Mouse (Mus musculus): ENCODE results near the gene Vps52.

The Vps52 gene

DNA sequence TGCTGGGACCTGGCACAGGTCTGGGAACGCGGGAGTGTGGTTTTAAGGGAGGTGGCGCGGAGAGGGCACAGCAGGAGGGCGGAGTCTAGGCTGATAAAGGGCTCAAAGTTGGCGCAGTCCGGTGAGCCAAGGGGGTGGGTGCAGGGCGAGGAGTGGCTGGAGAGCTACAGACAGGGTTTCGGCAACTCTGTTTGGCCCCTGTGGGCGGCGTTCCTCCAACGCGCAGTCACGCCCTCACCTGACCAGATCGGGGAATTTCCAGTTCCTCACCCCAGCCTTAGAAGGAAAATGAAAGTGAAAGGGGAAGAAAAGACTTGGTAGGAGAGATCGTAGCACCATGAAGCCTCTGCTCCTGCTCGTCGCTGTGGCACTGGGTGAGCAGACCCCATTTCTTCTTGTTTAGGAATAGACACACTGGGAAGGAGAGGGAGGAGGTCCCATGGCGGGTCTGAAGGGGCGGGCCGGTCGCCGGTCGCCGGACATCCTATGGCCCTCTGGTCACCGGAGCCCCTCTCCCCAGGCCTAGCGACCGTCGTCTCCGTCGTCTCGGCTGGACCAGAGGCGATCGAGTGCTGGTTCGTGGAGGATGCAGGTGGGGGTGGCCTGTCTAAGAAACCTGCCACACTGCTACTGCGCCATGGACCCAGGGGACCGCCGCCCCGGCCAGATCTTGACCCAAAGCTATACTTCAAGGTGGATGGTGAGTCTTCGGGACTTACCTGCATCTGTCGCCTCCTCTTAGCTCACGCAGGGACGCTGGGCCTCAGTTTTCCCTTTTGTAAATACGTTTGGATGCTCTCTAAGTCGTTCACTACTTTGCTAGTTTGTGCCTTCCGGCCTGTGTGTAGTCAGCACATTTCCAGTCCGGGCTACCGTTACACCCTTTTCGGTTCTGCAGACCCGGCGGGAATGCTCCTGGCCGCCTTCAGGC is 36.0 kb upstream of the Vps52 start:
- DNase-seq (ENCODE audit: inconsistent age in 2 of 2, low spot score in 1 of 2): peak; percentile 93 to 96

GRCm38 (mm10) chr17:33920282-33921097 is 35.1 kb upstream of the Vps52 start:
- DNase-seq (ENCODE audit: inconsistent age in 2 of 2, low spot score in 1 of 2): peak; percentile 86 to 95

- DNase-seq (ENCODE audit: inconsistent age in 2 of 2, low spot score in 1 of 2): no peak
These were observed 34.3 kb upstream of the Vps52 start for GRCm38 (mm10) chr17:33921361-33921760.

- peak; percentile 33 to 64 for DNase-seq (ENCODE audit: inconsistent age in 2 of 2, low spot score in 1 of 2)
These were observed 30.9 kb upstream of the Vps52 start for GRCm38 (mm10) chr17:33924577-33925283.

GRCm38 (mm10) chr17:33925406-33926116 is 30.1 kb upstream of the Vps52 start:
- no peak for DNase-seq (ENCODE audit: inconsistent age in 2 of 2, low spot score in 1 of 2)

DNA sequence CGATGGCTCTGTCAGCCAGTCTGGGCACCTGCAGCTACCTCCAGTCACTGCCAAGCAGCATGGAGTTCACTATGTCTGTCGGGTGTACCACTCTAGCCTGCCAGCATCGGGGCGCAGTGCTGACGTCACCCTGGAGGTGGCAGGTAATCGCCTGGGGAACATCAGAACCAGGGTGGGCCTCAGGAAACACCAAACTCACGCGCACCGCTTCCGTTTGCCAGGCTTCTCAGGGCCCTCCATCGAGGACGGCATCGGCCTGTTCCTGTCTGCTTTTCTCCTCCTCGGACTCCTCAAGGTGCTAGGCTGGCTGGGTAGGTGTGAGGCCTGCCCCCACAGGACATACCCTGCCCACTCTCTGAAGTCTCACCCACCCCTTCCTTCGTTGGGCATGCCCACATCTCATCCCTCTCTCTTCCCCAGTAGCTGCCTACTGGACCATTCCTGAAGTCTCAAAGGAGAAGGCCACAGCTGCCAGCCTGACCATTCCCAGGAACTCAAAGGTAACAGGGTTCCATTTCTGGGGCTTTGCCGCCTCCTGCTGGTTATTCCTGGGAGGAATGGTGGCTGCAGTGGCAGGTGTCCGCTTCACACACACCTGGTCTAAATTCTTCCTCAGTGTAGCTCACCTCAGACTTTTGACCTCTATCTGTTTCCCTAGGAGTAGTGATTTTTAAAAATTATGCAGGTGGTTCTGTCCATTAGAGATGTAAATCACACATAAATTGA is 29.2 kb upstream of the Vps52 start:
- peak in 1 of 2 experiments; percentile 57 for DNase-seq (ENCODE audit: inconsistent age in 2 of 2, low spot score in 1 of 2)

GRCm38 (mm10) chr17:33928251-33928947 is 27.2 kb upstream of the Vps52 start:
- peak in 1 of 2 experiments; percentile 14 for DNase-seq (ENCODE audit: inconsistent age in 2 of 2, low spot score in 1 of 2)

GRCm38 (mm10) chr17:33929371-33930279 is 26.0 kb upstream of the Vps52 start, which contains the start of gene Rgl2:
Gene Rgl2 (plus strand): TSS chr17:33929543.
- peak; percentile 93 to 97 for DNase-seq (ENCODE audit: inconsistent age in 2 of 2, low spot score in 1 of 2)

DNA sequence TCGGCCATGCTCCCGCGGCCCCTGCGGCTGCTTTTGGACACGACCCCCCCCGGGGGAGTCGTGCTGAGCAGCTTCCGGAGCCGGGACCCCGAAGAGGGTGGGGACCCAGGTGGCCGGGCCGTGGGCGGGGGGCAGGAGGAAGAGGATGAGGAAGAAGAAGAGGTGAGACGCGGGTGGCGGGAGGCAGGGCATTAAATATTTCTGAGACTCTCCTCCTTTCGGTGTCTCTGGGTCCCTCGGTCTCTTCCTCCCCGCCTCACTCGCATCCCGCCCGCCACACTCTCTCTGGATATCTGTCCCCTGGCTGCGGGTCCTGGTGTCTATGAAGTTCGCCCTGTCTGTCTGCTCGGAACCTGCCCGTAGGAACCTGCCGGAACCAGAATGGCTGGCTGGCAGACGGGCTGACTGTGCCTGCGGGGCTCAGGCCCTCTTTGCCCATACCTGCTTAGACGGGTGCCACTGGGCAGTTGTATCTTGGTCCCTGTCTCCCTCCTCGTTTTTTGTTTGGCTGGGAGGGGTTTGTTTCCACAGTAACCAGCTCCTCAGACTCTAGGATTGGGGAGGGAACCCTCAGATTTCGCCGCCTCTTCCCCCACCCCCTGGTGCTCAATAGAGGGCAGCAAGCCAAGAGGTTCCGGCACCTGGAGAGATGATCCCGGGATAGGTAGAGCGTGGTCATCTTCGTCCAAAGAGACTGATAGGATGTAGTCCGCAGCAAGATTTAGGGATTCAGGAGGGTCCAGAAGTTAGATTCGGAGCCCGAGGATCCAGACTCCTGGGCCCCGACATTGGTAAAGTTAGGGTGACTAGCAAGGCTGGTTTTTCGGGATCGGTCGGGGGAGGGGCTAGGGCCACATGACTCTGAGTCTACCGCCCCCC is 25.1 kb upstream of the Vps52 start:
- DNase-seq (ENCODE audit: inconsistent age in 2 of 2, low spot score in 1 of 2): peak; percentile 78 to 91

GRCm38 (mm10) chr17:33931159-33931866 is 24.3 kb upstream of the Vps52 start:
- peak in 1 of 2 experiments; percentile 60 for DNase-seq (ENCODE audit: inconsistent age in 2 of 2, low spot score in 1 of 2)

DNA sequence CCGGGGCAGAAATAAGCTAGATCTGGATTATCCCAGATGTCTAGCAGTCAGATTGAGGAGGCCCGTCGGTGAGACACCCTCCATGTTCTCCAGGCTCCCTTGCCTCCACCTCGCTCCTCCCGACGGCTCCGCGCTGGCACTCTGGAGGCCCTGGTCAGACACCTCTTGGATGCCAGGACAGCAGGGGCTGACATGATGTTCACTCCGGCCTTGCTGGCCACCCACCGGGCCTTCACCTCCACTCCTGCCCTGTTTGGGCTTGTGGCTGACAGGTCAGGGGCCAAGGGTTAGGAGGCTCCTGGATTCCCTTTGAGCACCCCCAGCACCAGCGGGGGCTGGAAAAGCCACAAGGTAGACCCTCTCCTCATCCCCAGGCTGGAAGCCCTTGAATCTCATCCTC is 23.7 kb upstream of the Vps52 start:
- DNase-seq (ENCODE audit: inconsistent age in 2 of 2, low spot score in 1 of 2): no peak

- no peak for DNase-seq (ENCODE audit: inconsistent age in 2 of 2, low spot score in 1 of 2)
These were observed 23.2 kb upstream of the Vps52 start for GRCm38 (mm10) chr17:33932448-33932847.

GRCm38 (mm10) chr17:33932970-33933369 is 22.6 kb upstream of the Vps52 start:
- DNase-seq (ENCODE audit: inconsistent age in 2 of 2, low spot score in 1 of 2): no peak

GRCm38 (mm10) chr17:33935422-33936055 is 20.1 kb upstream of the Vps52 start:
- no peak for DNase-seq (ENCODE audit: inconsistent age in 2 of 2, low spot score in 1 of 2)

- no peak for DNase-seq (ENCODE audit: inconsistent age in 2 of 2, low spot score in 1 of 2)
These were observed 18.6 kb upstream of the Vps52 start for GRCm38 (mm10) chr17:33936993-33937392.

DNA sequence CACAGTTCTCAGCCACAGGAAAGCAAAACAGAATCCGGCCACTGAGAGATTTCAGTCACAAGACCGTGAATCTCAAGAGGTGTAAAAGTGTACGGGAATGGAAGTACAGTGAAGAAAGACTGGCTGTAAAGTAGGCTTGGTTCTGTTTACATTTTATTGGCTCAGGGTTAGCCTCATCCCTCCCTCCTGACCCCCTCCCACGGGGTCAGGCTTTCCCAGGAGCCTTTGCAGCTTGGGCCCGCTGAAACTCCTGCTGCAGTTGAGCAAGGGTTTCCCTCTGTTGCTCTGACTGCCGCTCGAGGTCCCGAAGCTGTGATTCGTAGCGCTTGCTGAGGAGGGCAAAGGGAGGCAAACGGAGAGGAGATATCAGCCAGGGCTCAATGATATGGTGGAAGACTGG is 16.8 kb upstream of the Vps52 start:
- DNase-seq (ENCODE audit: inconsistent age in 2 of 2, low spot score in 1 of 2): no peak
